Mouse (Mus musculus) T-cell, adult 2 months (primary cell): ENCODE data around the gene Adh1.

Source experiments
- DNase-seq: peaks from one replicate; pipeline ENCODE4 v3.0.0; 2022; ENCODE audit warnings: low spot score

Gene Adh1

DNA sequence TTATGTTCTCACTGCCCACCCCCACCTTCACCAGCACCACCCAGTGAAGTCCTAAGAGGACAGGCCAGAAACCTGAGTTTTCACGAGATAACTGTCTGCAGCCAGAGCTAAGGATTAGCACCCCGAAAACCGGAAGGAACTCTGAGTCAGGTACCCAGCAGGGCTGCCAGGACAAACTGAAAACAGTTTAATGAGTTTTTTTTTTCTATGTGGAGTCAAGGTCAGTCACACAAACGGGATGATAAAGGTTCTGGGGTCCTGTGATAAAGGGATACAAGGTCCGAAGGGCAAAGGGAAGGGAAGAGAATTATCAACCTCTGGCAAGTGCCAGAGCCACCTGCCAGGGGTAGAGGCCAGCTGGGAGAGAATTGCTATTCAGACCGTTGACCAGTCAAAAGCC lies 19.4 kb upstream of the Adh1 start:
- DNase-seq, result no peak

DNA sequence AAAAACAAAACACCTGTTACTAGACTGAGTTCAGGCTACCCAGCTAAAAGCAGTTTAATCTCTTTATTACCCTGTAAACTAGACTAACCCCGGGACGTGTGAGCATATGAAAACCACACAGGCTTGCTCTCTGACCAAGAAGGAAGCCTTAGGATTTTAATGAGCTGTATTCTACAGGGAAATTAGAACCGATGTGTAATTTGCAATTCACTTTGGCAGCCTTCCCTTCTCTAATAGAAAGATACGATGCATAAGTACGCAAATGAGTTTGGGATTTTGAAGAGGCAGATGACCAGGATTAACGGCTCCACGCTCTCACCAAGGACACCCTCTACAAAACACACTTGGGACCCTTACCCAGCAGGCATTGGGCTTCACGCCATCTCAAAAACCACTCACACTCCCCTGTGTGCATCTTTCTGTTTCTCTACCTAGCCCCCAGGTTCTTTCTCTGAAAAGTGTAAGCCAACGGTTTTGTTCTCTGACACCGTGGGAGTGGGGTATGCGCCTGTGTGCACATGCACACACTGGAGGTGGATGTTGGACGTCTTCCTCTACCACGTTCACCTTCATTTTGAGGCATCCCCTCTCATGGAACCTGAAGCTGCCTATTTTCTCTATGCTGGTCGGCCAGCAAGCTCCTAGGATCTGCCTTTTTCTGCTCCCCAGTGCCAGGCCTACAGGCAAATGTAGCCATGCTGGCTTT lies 18.6 kb upstream of the Adh1 start:
- DNase-seq, result no peak

DNA sequence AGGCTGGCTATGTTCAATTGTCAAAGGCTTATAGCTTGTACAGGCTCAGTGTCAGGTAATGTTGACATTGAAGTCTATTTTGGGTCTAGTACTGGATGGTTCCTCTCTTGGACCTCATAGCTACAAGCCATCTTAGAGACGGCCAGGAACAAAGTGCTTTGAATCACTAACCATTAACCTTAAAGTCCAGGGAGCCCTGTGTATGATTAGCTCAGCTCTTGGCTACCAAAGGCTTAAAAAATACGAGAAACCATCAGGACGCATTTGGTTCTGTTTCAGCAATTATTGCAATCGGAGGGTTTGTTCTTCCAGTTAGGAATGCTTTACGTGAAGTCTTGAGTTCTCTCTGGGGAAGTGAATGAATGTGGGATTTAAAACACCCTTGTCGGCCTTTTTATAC lies 17.9 kb upstream of the Adh1 start:
- no peak for DNase-seq

DNA sequence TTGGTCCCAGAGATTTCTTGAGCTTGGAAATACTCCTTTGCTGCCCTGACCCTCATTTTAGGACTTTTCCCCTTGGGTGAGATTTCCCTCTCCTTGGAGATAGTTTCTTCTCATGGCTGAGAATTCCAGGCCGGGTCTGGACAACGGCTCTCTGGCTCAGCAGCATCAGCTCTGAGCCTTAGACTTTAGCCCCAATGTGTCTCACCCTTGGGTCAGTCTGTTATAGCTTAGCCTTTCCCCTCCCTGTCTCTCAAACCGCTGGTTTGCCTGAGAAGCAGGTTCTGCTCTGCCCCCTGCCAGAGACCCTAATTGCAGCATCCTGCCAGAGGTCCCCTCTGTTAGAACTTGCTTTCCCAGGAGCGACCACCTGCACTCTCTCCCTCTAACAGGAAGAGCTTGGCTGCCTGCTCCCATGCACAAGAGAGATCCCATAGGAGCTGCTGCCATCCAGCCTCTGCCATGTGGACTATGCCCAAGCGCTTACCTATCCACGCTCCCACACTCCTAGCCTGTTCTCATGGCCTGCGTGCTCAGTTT lies 16.4 kb upstream of the Adh1 start:
- no peak for DNase-seq

DNA sequence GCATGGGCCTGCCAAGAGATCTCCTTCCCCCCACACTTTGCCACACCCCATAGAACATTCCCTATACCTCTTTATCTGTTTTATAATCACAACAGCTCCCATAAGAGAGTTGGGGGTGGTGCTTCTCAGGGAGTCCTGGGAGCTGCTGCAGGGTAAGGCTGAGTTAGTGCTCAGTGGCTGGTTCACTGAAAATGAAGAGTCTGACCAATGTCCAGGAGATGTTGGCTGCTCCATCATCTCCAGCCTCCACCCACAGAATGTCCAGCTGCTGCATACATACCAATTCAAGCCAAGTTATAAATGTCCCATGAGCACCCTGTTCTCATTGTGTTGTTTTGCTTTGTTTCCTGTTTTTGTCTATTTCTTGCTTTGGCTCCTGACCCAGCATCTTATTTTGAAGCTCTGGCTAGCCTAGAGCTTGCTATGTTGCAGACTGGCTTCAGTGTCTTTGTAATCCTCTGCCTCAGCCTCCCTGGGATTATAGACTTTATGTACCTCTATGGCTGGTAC lies 14.2 kb upstream of the Adh1 start:
- DNase-seq, result no peak

DNA sequence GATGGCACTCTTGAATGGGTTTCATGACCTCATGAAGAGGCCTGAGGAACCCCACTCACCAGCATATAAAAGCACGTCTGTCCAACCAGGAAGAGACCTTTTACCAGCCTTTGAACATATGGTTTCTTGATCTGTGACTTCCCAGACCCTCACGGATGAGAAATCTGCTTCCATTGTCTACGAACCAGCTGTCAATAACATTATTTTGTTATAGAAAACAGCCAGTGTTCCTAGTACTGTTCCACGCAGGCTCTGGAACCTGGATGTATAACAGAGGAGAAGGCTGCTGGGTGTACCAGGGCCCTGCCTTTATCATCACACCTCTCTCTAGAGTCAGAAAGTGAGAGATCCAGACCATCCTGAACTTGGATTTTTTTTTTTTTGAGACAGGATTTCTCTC lies 13.6 kb upstream of the Adh1 start:
- no peak for DNase-seq

DNA sequence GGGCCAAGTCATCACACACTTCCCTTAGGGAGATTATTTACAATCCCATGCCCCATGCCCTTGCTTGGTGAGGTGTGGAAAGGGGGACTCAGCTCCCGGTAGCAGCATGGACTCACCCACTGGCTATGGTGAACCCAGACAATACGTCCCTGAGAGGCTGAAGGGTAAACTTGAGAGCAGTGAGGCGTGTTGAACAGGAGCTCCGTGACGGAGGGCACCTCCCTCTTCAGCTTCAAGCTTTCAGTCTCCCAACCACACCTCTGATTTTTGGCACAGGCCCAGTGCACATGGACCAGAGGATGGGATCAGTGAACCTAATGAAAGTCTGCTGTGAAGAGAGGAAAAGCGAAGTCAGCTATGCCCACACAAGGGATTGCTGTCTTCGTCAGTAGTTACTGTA lies 12.8 kb upstream of the Adh1 start:
- no peak for DNase-seq

DNA sequence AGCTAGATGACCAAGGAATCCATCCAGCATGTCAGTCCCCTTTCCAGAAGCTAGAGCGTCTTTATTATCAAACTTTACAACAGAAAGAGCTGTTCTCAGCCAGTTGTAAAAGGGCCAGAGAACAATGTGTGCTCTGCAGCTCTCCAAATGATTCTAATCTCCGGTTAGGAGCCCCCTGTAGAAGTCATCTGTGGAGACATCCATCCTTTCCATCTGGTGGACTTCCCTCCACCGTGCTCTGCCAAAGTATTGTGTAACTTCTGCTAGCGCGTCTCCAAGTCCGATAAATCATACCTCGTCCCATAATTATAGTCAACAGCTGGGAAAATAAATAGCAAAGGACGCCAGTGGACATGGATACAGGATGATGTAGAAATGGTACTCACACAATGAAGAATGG lies 12.0 kb upstream of the Adh1 start:
- no peak for DNase-seq

DNA sequence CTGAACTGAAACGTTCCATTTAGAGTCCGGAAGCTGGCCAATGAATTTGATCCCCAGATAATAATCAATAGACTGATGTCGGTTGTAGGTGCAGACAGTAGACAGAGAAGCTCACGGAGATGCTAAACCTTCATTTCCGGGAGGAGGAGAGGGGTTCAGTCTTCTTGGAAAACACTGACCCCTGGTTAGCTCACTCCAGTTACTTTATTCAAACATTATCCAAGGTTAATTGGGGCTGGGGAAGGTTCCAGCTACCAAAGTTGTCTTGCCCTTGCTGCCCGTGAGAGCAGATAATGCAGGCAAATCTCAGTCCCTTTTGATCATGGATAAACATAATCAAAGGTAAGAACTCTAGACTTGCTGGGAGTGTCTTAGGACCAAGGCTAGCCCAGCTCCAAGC lies 9.6 kb upstream of the Adh1 start:
- no peak for DNase-seq

DNA sequence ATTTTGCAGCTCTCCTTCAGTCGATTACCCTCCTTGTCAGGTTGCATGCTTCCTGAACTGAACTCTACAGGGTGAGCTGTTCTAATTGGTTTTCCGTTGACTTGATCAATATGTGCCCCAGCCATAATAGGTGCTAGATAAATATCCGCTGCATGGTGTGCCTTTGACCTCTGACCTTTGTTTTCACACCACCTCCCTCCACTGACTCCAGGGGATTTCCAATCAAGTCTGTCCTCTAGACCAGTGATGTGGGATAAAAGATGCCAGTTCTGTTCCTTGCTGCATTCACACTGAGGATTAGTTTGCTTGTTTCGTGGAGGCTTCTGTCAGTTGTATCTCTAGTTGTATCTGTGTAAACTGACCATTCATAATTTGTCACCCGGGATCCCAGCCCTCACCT lies 6.6 kb upstream of the Adh1 start:
- DNase-seq, result no peak

DNA sequence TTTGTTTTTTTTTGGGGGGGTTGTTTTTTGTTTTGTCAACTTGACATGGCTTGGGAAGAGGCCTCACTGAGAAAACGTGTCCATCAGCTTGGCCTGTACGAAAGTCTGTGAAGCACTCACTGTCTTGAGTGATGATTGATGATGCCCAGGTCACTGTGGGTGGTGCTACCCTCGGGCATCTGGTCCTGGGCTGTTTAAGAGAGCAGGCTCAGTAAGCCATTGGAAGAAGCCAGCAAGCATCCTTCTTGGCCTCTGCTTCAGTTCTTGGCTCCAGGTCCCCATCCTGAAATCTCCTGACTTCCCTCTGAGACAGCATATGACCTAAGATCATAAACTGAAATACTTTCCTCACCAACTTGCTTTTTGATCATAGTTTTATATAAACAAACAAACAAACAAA lies 5.4 kb upstream of the Adh1 start:
- DNase-seq, result no peak

DNA sequence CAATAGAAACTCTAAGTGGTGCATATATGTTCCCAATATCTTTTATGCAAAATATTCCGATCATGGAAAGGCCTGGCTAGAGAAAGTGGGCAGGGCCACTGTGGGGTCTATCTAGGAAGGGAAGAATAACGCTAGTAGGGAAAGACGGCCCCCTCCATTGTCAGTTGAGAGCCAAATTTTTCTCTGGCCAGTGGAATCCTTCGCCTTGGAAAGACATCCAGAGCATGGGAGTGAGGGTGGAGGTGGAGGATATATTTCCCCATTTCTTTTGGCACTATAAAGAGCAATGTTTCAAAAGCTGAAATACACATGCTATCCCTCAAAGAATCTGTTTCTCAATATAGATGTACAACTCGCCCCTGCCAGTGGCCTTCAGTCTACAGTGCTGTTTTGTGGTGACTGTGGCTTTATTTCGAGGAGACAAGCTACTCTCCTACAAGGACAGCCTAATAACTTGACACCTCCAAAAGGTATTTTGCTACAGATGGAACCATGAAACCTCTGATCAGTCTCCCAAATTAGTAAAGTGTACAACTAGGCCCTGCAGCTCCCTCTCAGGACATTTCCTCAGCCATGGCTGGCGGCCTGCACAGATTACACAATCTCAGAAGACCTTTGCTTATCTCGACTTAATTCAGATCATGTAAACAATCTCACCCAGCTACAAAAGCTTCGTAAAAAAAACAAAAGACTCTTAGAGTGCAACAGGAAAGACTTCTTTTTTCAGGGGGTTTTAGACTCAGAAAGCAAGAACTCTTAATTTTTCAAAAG lies 4.8 kb upstream of the Adh1 start:
- DNase-seq, result no peak

DNA sequence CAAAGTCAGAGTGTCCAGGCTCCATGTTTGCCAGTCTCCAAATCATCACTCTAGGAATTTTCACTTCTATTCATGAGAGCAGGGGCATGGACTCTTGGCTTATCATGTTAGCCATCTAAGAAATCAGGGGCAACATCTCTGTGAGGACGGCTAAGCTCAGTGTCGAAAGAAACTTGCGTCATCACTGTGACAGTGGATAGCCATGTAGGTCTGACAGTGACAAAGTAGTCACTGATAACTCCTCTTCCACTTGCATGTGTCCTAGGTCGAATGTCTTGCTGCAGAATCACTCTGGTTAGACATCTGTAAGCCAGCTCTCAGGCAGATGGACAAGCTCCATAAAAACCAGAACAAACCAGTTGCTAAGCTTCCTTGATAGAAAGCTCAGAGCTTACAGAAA lies 1.8 kb downstream of the Adh1 start:
- no peak for DNase-seq

DNA sequence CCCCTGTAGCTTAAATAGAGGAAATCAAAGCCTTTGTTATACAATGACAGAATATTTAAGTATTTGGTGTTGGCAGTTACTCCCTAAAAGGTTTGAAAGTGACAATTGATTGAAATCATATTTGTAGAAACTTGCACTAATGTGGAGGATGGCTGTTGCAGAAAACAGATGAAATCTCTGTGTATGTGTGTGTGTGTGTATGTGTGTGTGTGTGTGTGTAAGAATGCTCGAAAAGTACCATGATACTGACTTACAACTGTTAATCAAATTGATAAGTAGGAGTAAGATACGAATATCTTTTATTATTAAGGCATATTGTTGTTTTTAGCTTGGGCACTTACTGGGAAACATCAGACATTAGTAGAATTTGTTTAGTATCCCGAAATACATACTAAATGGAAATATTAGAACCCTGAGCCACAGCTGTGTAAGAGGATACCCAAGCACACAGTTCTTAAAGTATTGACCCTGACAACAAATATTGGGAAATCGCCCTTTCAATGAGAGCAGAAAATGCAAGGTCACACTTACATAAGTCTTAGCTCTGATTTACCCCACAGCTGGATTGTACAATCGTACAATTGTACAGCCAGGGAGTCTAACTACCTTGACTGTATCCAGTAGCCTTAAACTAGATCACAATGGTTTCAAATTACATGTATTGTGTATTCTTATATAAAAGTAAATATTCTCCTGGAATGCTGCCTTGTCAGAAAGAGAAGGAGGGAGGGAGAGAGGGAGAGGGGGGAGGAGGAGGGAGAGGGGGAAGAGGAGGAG lies 2.6 kb downstream of the Adh1 start:
- DNase-seq, result no peak

DNA sequence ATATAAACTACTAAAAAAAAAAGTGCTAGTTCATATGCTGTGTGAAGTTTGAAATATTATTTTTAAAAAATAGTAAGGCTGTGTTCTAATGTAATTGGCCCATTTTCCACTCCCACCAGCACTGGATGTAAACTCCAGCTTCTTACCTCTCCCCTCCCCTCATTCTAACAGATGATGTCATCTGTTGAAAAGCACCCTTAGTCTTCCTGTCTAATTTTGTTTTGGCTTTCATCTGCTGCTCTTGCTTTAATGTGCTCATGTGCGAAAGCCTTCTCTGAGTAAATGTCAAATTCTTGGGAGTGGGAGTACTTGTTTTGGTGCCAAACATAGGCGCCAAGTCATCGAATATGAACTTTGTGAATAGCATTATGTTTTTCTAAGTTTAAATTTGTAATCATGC lies 3.9 kb downstream of the Adh1 start:
- DNase-seq, result no peak

DNA sequence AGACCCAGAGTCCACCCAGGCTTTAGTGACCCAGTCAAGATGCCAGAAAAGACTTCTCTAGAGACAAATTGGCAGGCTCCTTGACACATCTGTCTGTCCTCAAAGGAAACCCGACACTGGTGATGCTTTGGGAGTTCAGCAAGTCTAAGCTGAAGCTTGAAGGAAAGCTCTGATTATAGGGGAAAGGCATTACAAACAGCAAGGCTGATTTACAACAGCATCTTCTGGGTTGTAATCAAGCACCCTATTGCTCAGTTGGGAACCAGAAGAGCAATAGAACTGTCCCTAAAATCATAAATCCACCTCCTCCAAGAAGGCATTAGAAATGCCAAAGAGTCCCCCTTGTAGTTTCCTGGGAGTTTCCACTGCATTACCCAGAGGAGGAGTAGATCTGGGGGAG lies 9.7 kb downstream of the Adh1 start:
- DNase-seq, result no peak

DNA sequence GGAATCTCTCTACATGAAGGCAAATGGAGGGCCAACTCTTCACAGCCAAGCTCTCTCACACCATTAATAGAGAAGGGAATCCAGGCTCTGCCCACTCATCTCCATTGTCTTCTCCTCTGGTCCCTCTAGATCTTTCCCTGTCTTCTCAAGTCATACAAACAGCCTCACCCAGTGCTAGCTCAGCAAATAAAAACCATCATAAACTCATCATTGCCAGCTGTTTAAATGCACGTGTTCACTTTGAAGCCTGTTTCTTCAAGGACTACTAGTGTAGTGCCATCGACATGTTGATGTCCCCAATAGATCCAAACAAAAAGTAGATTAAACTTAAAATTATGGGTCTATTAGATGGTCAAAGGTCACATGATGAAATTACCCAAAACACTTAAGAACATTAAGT lies 10.5 kb downstream of the Adh1 start:
- no peak for DNase-seq

DNA sequence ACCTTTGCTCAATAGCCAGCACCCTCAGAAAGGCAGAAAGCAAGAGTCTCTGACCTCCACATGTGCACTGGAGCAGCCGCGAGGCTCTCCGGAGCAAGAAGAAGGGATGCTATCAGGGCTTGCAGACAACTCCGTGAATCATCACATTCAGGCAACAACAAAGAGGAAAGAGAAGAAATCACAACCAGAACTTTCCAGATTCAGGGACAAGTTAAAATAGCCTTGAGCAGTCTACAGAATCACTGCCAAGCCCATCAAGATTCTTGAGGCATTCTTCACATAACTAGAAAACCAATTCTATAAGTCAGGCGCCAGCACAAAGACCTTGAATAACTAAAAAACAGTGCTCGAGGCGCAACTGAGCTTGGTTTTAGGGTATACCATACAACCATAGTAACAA lies 12.3 kb downstream of the Adh1 start:
- no peak for DNase-seq

DNA sequence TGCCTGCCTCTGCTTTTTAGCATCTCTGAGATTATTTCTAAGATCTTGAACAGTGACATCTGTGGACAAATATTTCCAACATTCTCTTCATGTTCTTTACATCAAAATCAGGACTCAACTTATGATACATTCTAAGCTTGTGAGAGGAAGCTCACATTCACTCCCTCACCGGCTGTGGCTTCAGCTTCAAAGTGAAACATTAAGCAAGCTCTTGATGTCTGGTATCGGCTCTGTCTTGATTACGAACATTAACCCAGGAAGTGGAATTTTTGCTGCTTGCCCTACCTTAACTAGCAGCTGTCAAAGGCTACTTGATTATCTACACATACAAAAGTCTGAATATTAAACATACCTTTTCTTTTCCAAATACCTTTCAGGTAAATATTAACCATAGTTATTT lies 14.3 kb downstream of the Adh1 start:
- DNase-seq, result peak; percentile 55

DNA sequence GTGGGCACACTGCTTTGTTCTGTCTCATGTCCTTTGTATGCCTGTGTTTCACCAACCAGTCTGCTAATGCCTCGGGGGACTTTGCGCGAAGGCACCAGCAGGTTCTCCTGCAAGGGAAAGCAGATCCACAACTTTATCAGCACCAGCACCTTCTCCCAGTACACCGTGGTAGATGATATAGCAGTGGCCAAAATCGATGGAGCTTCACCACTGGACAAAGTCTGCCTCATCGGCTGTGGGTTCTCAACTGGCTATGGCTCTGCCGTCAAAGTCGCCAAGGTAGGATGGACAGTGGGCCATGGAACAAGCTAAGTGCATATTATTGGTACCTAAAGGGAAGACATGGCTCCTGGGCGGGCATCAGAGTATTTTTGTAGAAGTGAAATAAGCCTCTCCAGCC lies 21.8 kb downstream of the Adh1 start:
- DNase-seq, result no peak

DNA sequence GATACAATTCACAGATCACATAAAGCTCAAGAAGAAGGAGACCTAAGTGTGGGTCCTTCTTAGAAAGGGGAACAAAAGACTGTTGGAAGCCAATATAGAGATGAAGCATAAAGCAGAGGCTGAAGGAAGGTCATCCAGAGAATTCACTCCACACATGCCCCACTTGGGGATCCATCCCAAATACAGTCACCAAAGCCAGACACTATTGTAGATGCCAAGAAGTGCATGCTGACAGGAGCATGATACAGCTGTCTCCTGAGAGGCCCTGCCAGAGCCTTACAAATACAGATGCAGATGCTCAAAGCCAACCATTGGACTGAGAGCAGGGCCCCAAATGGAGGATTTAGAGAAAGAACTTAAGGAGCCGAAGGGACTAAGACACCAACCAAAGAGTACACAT lies 23.0 kb downstream of the Adh1 start:
- no peak for DNase-seq

DNA sequence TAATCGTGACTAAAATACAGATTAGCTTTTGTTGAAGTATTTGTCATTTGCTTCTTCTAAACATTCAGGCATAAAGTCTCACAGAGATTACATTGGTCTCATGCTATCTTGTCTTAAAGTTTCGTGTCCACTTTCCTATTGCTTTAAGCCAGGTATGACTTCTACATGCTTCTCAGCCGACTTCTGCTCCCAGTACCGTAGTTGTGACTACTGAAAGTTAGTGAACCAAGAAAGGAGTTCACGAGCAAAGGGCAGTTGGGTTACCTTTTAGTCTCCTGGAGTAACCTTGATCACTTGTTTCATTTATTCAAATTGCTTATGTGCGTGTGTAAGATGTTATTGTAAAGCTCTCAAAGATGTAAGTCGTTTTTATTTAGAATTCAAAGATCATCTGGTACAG lies 25.2 kb downstream of the Adh1 start:
- no peak for DNase-seq

DNA sequence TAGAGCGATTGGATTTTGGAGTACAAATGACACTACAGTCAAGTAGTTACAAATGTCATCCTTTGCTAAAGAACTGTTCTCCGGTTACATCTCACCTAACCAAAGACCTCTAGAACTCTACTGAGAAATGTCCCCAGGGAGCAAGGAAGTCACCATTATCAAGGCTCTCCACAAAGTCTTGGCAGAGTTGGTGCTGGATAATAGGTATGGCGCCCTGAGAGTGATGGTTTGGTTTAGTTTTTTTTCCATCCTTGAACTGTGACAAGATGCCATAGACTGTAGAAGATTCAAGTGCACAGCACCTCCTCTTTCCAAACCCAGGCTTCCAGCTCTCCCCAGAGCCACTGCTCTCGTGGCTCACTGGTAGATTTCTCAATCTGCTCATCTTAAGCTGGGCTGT lies 26.9 kb downstream of the Adh1 start:
- DNase-seq, result no peak
